Mouse (Mus musculus): Measurements from ENCODE around the gene Sfn. TPM values are rescaled to one million over a fixed set of nuclear protein-coding genes. Genes with fewer than 3 reads are reported as not detected.
"Not testable (repeated sequence)": the region's sequence is repeated elsewhere in the genome, so short reads cannot be mapped to it uniquely, and the experiment has no call there.

The Sfn gene
- polyA plus RNA-seq (2012; ENCODE audit: insufficient read depth, insufficient read length, missing spikeins), result 2.5 and 3.3 TPM in 2 replicates

GRCm38 (mm10) chr4:133601721-133602218, at the start of gene Sfn:
Gene Sfn, minus strand, starts transcription at chr4:133602168.
- TF ChIP-seq POLR2A (IDR thresholded peaks at IDR 0.05; ENCODE audit: borderline replicate concordance, low read depth, low read length) (no peak), CTCF (IDR thresholded peaks at IDR 0.05; ENCODE audit: low read depth, low read length) (no peak)
- H3K27ac ChIP-seq (ENCODE audit: insufficient read depth, low read depth, low read length), result no peak within 1 kb of the TSS
- peaks cover 12% of the 10 kb centered on the region for H3K4me1 ChIP-seq (ENCODE audit: control insufficient read depth, insufficient read depth, low read length)
- H3K4me3 ChIP-seq (ENCODE audit: insufficient read depth, low read length), result peak within 1 kb of the TSS; percentile 35; the same call in 1 of the 2 replicates

GRCm38 (mm10) chr4:133651445-133651844, 49.5 kb upstream of the Sfn start:
- no peak overlapping the region for H3K4me3 ChIP-seq (ENCODE audit: insufficient read depth, low read length)
- 0 out of 2 replicates have a peak overlapping the region, but pooled peaks have one; percentile 10 for H3K27ac ChIP-seq (ENCODE audit: insufficient read depth, low read depth, low read length)
- no peak for TF ChIP-seq POLR2A (IDR thresholded peaks at IDR 0.05; ENCODE audit: borderline replicate concordance, low read depth, low read length)
- TF ChIP-seq CTCF (IDR thresholded peaks at IDR 0.05; ENCODE audit: low read depth, low read length), result no peak
- peaks cover 4% of the 10 kb centered on the region for H3K4me1 ChIP-seq (ENCODE audit: control insufficient read depth, insufficient read depth, low read length)

DNA sequence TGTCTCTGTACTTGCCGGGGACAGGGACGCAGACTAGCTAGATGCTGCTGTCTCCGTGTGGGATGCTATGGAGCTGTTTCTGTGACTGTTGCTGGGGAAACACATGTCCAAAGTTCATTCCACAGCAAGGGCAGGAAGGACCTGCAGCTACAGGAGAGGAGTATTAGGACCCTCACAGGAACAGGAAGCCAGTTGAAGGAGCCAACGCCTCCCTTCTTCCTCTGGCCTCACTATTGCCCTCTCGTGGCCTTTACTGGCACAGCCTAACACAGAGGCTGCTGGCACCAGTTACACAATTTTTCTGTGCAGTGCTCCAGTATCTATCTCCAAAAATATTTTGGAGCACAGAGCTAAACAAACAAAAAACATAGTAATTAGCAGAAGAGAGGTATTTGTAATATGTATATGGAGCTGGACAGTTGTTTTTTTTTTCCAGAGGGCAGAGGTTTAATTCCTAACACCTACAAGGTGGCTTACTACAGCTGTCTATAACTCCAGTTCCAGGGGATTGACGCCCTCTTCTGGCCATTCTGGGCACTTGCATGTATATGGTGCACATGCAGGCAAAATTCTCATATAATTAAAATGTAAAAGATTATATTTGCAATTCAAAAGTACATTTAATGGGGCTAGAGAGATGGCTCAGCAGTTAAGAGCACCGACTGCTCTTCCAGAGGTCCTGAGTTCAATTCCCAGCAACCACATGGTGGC, 48.2 kb upstream of the Sfn start, which contains the start of gene Zdhhc18:
Gene Zdhhc18 (minus strand): TSS at position 166 of the 711 bp plus-strand sequence.
- Histone ChIP-seq H3K4me3 (ENCODE audit: insufficient read depth, low read length) (peak within 1 kb of the TSS; percentile 92), H3K27ac (ENCODE audit: insufficient read depth, low read depth, low read length) (peak within 1 kb of the TSS; percentile 55), H3K4me1 (ENCODE audit: control insufficient read depth, insufficient read depth, low read length) (peaks cover 4% of the 10 kb centered on the region)
- TF ChIP-seq CTCF (IDR thresholded peaks at IDR 0.05; ENCODE audit: low read depth, low read length) (peak; percentile 63), POLR2A (IDR thresholded peaks at IDR 0.05; ENCODE audit: borderline replicate concordance, low read depth, low read length) (0 out of 2 replicates have a peak, but pooled peaks have one; percentile 8)

DNA sequence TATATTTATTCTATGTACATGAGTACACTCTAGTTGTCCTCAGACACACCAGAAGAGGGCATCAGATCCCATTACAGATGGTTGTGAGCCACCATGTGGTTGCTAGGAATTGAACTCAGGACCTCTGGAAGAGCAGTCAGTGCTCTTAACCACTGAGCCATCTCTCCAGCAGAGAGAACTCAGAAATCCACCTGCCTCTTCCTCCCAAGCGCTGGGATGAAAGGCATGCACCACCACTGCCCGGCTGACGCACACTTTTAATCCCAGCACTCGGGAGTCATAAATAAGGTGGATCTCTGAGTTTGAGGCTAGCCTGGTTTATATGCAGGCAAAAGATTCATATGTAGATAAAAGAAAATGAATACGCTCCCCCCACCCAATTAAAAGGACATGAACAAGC, 47.5 kb upstream of the Sfn start:
- Histone ChIP-seq H3K4me3 (ENCODE audit: insufficient read depth, low read length) (peak overlapping the region; percentile 92), H3K27ac (ENCODE audit: insufficient read depth, low read depth, low read length) (peak overlapping the region; percentile 55)
- H3K4me1 ChIP-seq (ENCODE audit: control insufficient read depth, insufficient read depth, low read length), result not testable (repeated sequence)

- H3K4me1 ChIP-seq (ENCODE audit: control insufficient read depth, insufficient read depth, low read length), result no peaks in the 10 kb centered on the region
- H3K27ac ChIP-seq (ENCODE audit: insufficient read depth, low read depth, low read length), result no peak overlapping the region
- no peak overlapping the region for H3K4me3 ChIP-seq (ENCODE audit: insufficient read depth, low read length)
- no peak for TF ChIP-seq POLR2A (IDR thresholded peaks at IDR 0.05; ENCODE audit: borderline replicate concordance, low read depth, low read length)
Measured at GRCm38 (mm10) chr4:133645680-133646079, 43.7 kb upstream of the Sfn start.

DNA sequence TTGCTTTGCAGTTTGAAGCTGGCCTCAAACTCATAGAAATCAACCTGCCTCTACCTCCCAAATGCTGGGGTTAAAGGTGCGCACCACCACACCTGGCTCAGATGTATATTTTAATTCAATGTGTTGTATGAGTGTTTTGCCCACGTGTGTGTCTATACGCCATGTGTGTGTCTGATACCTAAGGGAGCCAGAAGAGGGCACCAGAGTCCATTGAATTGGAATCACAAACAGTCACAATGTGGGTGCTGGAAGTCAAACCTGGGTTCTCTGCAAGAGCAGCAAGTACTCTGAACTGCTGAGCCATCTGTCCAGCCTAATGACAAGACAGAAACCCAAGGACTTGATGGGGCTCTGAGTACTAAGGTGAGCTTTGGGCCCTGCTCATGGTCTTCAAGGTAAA, 43.2 kb upstream of the Sfn start:
- TF ChIP-seq CTCF (IDR thresholded peaks at IDR 0.05; ENCODE audit: low read depth, low read length), result no peak
- no peak for TF ChIP-seq POLR2A (IDR thresholded peaks at IDR 0.05; ENCODE audit: borderline replicate concordance, low read depth, low read length)
- Histone ChIP-seq H3K4me3 (ENCODE audit: insufficient read depth, low read length) (no peak overlapping the region), H3K27ac (ENCODE audit: insufficient read depth, low read depth, low read length) (no peak overlapping the region), H3K4me1 (ENCODE audit: control insufficient read depth, insufficient read depth, low read length) (no peaks in the 10 kb centered on the region)

DNA sequence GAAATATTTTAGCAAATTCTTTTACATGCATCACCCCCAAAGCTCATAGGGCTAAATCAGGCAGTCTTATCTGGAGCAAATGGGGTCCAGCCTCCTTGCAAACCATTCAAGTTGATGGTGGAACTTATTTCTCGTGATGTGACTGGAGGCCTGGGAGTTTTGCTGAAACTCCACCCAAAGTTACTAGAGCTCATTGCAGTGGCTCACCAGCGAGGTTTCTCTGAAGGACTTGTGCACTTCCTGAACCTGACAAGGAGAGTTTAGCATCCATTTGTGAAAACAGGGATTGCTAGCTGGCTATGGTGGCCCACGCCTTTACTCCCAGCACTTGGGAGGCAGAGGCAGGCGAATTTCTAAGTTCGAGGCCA, 32.1 kb upstream of the Sfn start:
- H3K27ac ChIP-seq (ENCODE audit: insufficient read depth, low read depth, low read length), result no peak overlapping the region

GRCm38 (mm10) chr4:133633332-133634042, 31.5 kb upstream of the Sfn start:
- peak overlapping the region; percentile 68 for H3K4me3 ChIP-seq (ENCODE audit: insufficient read depth, low read length)
- H3K4me1 ChIP-seq (ENCODE audit: control insufficient read depth, insufficient read depth, low read length), result peaks cover 20% of the 10 kb centered on the region
- no peak for TF ChIP-seq CTCF (IDR thresholded peaks at IDR 0.05; ENCODE audit: low read depth, low read length)
- TF ChIP-seq POLR2A (IDR thresholded peaks at IDR 0.05; ENCODE audit: borderline replicate concordance, low read depth, low read length), result no peak
- H3K27ac ChIP-seq (ENCODE audit: insufficient read depth, low read depth, low read length), result no peak overlapping the region

More for the DNA sequence above, 32.1 kb upstream of the Sfn start:
- Histone ChIP-seq H3K4me3 (ENCODE audit: insufficient read depth, low read length) (no peak overlapping the region), H3K4me1 (ENCODE audit: control insufficient read depth, insufficient read depth, low read length) (peaks cover 18% of the 10 kb centered on the region)
- TF ChIP-seq CTCF (IDR thresholded peaks at IDR 0.05; ENCODE audit: low read depth, low read length), result no peak
- TF ChIP-seq POLR2A (IDR thresholded peaks at IDR 0.05; ENCODE audit: borderline replicate concordance, low read depth, low read length), result no peak

DNA sequence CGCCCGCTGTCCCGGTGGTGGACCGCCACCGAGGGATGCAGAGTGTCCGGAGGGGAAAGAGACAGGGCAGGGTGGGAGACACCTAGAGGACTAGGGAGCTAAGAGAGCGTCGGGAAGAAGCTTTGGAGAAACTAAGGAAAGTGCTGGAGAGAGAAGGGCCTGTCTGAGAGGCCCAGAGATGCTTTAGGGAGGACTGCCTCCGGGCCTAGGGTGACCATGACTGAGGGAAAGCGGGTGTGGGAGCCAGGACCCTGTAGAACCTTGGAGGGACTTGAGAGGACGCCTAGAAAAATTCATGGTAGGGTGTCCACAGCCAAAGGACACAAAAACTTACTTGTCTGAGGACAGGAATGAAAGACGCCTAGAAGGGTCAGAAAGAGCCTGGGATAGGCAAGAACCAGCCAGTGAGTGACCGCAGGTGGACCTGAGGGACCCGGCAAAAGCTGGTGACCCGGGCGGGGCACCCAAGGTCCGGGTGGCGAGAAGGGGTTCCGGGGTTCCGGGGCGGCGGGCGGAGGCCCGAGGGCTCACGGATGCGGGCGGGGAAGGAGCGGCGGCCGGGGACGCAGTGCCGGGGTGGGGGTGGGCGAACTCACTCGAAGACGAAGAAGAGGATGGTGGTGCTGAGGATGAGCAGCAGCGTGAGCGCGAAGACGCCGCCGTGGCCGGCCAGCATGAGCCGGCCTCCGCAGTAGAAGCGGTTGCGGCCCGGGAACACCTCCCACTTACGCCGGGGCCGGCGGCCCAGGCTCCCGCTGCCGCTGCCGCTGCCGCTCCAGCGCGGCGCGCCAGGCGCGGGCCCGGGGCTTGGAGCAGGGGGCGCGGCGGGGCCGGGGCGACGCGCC, 30.7 kb upstream of the Sfn start:
- Histone ChIP-seq H3K4me1 (ENCODE audit: control insufficient read depth, insufficient read depth, low read length) (peaks cover 21% of the 10 kb centered on the region), H3K27ac (ENCODE audit: insufficient read depth, low read depth, low read length) (no peak overlapping the region), H3K4me3 (ENCODE audit: insufficient read depth, low read length) (peak overlapping the region; percentile 68)
- no peak for TF ChIP-seq CTCF (IDR thresholded peaks at IDR 0.05; ENCODE audit: low read depth, low read length)
- TF ChIP-seq POLR2A (IDR thresholded peaks at IDR 0.05; ENCODE audit: borderline replicate concordance, low read depth, low read length), result no peak

Data from bone marrow macrophage, adult 2 months (primary cell).